Mouse (Mus musculus) lung, postnatal 0 days (tissue): Measurements from ENCODE around the gene Sgcg. TPM values are rescaled to one million over a fixed set of nuclear protein-coding genes. Genes with fewer than 3 reads are reported as not detected.

ENCODE experiments used
- ATAC-seq: fragments of 200-750 bp; cut with Nextera tagmentation; 2 replicates; pipeline ENCODE4 v1.8.0; 2017; ENCODE audit warnings: moderate library complexity
- DNase-seq: peaks from one replicate; pipeline ENCODE4 v3.0.0-alpha.2; 2016; ENCODE audit warnings: low spot score
- H3K27ac ChIP-seq: fragments of 300-500 bp; sonication (generic); 2 replicates; pipeline ENCODE4 v1.5.1; 2014; ENCODE audit warnings: antibody characterized with exemption, mild to moderate bottlenecking, low read length, mixed read lengths
- H3K27me3 ChIP-seq: fragments of 300-500 bp; sonication (generic); replicated peaks from 2 replicates; pipeline ENCODE4 v1.6.1; 2014; ENCODE audit warnings: low read length, mixed read lengths; ENCODE audit not compliant: insufficient read depth
- H3K36me3 ChIP-seq: fragments of 300-500 bp; sonication (generic); 2 replicates; pipeline ENCODE4 v1.6.1; 2014; ENCODE audit warnings: low read length, mixed read lengths; ENCODE audit not compliant: insufficient read depth
- H3K4me1 ChIP-seq: fragments of 300-500 bp; sonication (generic); 2 replicates; pipeline ENCODE4 v1.6.1; 2014; ENCODE audit warnings: antibody characterized with exemption, low read depth, low read length, mixed read lengths; ENCODE audit not compliant: insufficient read depth
- H3K4me2 ChIP-seq: fragments of 300-500 bp; sonication (generic); replicated peaks from 2 replicates; pipeline ENCODE4 v1.6.1; 2014; ENCODE audit warnings: low read depth, mild to moderate bottlenecking, low read length, moderate library complexity, mixed read lengths
- H3K4me3 ChIP-seq: fragments of 300-500 bp; sonication (generic); 2 replicates; pipeline ENCODE4 v1.5.1; 2014; ENCODE audit warnings: low read depth, low read length
- H3K9ac ChIP-seq: fragments of 300-500 bp; sonication (generic); replicated peaks from 2 replicates; pipeline ENCODE4 v1.6.1; 2014; ENCODE audit warnings: low read depth, mild to moderate bottlenecking
- H3K9me3 ChIP-seq: fragments of 300-500 bp; sonication (generic); 2 replicates; pipeline ENCODE4 v1.6.1; 2016; ENCODE audit warnings: low read length, mixed read lengths
- CTCF ChIP-seq: IDR thresholded peaks from 2 replicates; pipeline ENCODE4 v1.5.1; 2016; ENCODE audit warnings: antibody characterized with exemption, mild to moderate bottlenecking
- EP300 ChIP-seq: IDR thresholded peaks from 2 replicates; pipeline ENCODE4 v1.6.1; 2016; ENCODE audit warnings: antibody characterized with exemption, mild to moderate bottlenecking, control low read depth
- WGBS: fragments of 180-500 bp; shearing (Covaris S2); extraction: QIAGEN DNeasy Blood & Tissue Kit; methylation state at CpG from one replicate; pipeline ENCODE4 v1.1.7; 2014; 5-methylcytosine and 5-hydroxymethylcytosine counted together
- polyA plus RNA-seq: library from polyadenylated mRNA; unstranded; fragments of >200 nt; fragmentation: Nextera tagmentation; extraction: Ambion mirVana; gene quantifications from 2 replicates; pipeline ENCODE4 v1.2.1, GENCODE M21; 2015

Sgcg gene
- polyA plus RNA-seq, 1 experiment from 2014 or later, result 6.1 TPM

DNA sequence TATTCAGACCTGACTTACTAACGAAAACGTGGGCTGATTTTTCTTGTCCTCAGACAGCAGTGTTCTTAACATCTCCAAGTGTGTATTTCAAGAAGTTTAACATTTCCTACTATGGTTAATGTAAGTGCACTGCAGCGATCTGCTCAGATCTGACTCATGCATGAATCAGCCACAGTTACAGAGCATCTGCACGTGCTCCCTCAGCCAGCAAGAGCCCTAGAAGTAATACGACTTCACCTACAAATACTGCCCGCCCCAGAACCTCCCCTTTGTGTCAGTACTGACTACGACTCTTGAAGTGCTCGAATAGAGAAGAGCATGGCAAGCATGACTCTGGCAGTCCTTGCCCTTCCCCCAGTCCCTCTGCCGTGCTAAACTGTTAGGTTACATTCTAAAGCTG, 19.5 kb downstream of the Sgcg start:
- WGBS, result 37% methylated on average over 9 of the region's 9 CpGs
- no peak overlapping the region for H3K4me2 ChIP-seq
- H3K4me1 ChIP-seq, result no peaks in the 10 kb centered on the region
- no peak overlapping the region for H3K4me3 ChIP-seq
- H3K27me3 ChIP-seq, result no peaks in the 10 kb centered on the region
- no peak for TF ChIP-seq CTCF
- 0 out of 2 replicates have a peak, but pooled peaks have one; percentile 7 for TF ChIP-seq EP300
- no peak overlapping the region for H3K9ac ChIP-seq
- ATAC-seq, result peak; percentile 85
- H3K9me3 ChIP-seq, result no peaks in the 10 kb centered on the region
- H3K36me3 ChIP-seq, result no peaks in the 10 kb centered on the region
- H3K27ac ChIP-seq, result no peak overlapping the region
- DNase-seq, result peak; percentile 70

DNA sequence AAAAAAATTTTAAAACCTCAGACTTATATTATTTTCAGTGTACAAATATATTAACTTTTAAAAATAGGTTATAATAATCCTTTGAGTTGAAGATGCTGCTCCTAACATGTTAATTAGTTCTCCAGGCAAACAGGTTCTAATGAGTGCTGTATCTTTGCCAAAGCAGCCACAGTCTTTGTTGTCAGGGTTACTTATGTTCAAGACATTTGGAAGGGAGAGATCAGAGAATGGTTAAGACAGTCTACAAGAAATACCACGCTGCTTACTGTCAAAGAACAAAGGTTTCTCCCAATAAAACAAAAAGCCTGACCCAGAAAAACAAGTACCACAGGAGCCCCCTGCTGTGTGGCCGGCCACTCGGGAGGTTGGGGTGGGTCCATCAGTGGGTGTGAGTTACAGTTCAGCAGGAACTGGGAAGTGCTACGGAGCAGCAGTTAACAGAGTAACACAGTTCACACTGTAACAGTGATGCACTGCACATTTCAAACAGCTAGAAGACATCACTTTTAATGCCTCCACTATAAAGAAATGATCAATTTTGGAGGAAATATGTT, 21.1 kb downstream of the Sgcg start:
- DNase-seq, result no peak
- 29% methylated on average over 4 of the region's 4 CpGs for WGBS
- ATAC-seq, result no peak

DNA sequence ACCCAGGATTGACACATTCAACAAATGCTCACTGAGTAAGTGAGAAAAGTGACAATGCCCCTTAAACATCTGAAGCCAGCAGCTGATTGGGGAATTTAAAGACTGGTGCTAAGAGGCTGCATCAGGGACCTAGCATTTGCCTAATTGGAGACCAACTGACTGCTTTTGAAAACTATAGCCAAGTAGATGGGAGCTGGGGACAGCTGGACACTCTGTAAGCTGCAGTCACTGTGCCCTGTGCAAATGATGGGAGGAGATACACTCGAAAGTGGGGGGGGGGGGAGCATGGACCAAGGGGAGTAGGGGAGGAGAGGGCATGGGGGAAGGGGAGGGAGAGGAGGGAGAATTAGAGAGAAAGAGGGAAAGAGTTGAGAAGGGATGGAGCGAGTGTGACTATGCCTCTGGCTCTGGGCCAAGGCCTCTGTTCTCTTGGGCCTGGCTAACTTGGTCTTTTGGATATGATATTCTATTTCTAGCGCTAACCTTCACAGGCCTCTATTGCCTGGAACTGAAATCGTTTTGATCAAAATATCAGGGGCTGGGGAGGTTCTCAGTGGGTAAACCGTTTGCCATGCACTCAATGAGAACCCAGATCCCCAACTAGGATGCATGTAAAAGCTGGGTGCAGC, 22.3 kb downstream of the Sgcg start:
- no peaks in the 10 kb centered on the region for H3K27me3 ChIP-seq
- no peak overlapping the region for H3K4me2 ChIP-seq
- H3K9me3 ChIP-seq, result no peaks in the 10 kb centered on the region
- 43% methylated on average over 5 of the region's 5 CpGs for WGBS
- DNase-seq (no peak), ATAC-seq (no peak)
- H3K27ac ChIP-seq, result no peak overlapping the region
- H3K4me3 ChIP-seq, result no peak overlapping the region
- no peak overlapping the region for H3K9ac ChIP-seq
- TF ChIP-seq CTCF (no peak), EP300 (no peak)
- H3K36me3 ChIP-seq, result no peaks in the 10 kb centered on the region
- H3K4me1 ChIP-seq, result no peaks in the 10 kb centered on the region

More for the DNA sequence above, 21.1 kb downstream of the Sgcg start:
- H3K9ac ChIP-seq, result no peak overlapping the region
- H3K36me3 ChIP-seq, result no peaks in the 10 kb centered on the region
- TF ChIP-seq CTCF, result no peak
- TF ChIP-seq EP300, result no peak
- H3K27me3 ChIP-seq, result no peaks in the 10 kb centered on the region
- H3K4me1 ChIP-seq, result no peaks in the 10 kb centered on the region
- no peak overlapping the region for H3K4me2 ChIP-seq
- no peak overlapping the region for H3K4me3 ChIP-seq
- H3K27ac ChIP-seq, result no peak overlapping the region
- H3K9me3 ChIP-seq, result no peaks in the 10 kb centered on the region

DNA sequence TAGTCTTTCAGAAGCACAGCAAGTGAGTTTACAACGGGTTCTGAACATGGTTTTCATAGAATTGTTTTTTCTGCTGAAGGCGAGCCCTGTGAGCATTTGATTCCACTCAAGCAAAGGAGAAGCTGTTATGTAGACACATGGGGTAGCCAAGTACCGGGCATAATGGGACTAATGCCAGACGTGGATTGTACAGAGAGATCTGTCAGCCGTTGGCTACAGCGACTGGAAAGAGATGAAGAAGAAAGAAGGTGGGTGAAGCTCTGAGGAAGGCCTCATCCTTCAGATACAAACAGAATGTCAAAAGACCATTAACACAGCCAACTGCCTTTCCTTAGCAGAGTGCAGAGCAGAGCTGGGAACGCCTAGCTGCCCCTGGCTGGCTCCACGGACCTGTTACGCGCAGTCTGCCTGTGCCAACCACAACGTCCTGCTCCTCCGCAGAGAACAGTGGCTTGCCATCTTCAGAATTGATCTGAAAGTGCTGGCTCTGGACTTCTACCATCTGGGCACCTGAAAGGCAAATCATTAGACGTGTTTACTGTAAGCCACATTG, 26.2 kb downstream of the Sgcg start:
- no peak for ATAC-seq
- no peak for TF ChIP-seq EP300
- no peak for TF ChIP-seq CTCF

DNA sequence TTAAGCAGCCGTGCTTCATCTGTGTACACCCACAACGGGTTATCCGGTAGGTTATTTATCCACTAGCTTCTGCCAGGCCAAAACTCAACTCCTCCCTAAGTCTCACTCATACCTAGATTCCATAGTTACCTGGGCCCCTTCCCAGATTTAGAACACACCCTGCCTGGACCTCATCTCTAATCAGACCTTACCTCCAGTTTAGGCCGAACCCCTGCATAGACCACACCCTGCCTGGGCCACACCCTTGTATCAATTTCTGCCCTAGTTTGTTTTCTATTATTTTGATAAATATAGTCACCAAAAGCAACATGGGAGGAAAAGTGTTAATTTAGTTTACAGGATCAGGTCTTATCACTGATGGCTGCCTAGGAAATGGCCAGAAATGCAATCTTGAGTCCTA, 28.1 kb downstream of the Sgcg start:
- H3K27ac ChIP-seq, result no peak overlapping the region
- H3K27me3 ChIP-seq, result no peaks in the 10 kb centered on the region
- no peak for ATAC-seq
- no peak for DNase-seq
- H3K4me3 ChIP-seq, result no peak overlapping the region
- H3K9ac ChIP-seq, result no peak overlapping the region
- no peaks in the 10 kb centered on the region for H3K4me1 ChIP-seq
- H3K4me2 ChIP-seq, result no peak overlapping the region
- WGBS, result 93% methylated on average over 4 of the region's 4 CpGs
- H3K36me3 ChIP-seq, result no peaks in the 10 kb centered on the region
- TF ChIP-seq EP300 (no peak), CTCF (no peak)
- no peaks in the 10 kb centered on the region for H3K9me3 ChIP-seq

More for the DNA sequence above, 26.2 kb downstream of the Sgcg start:
- no peak overlapping the region for H3K4me3 ChIP-seq
- H3K4me1 ChIP-seq, result no peaks in the 10 kb centered on the region
- no peaks in the 10 kb centered on the region for H3K36me3 ChIP-seq
- no peaks in the 10 kb centered on the region for H3K27me3 ChIP-seq
- H3K9ac ChIP-seq, result no peak overlapping the region
- H3K4me2 ChIP-seq, result no peak overlapping the region
- H3K9me3 ChIP-seq, result no peaks in the 10 kb centered on the region
- 79% methylated on average over 13 of the region's 13 CpGs for WGBS
- DNase-seq, result no peak
- H3K27ac ChIP-seq, result no peak overlapping the region

DNA sequence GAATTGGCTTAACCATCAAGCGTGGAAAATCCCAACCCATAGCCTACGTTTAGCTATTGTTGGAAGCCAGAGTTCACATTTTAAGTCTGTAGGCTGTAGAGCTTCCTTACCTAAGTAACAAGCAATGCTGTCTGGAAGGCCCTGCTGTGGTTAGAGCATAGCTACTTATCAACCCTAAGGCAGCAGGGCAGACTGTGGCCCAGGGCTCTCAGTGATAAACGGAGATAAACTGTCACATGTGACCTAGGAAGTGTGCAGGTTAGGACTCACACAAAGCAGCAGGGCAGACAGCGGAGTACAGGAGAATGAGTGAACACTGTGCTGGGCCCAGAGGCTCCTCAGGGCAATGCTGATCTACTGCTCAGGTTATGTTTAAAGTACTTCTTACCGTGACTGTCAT, 28.5 kb downstream of the Sgcg start:
- Histone ChIP-seq H3K27ac (no peak overlapping the region), H3K36me3 (no peaks in the 10 kb centered on the region), H3K4me2 (no peak overlapping the region), H3K9me3 (no peaks in the 10 kb centered on the region), H3K27me3 (no peaks in the 10 kb centered on the region), H3K4me3 (no peak overlapping the region), H3K9ac (no peak overlapping the region), H3K4me1 (no peaks in the 10 kb centered on the region)
- DNase-seq, result no peak
- no peak for ATAC-seq
- no peak for TF ChIP-seq EP300
- no peak for TF ChIP-seq CTCF
- WGBS, result 75% methylated on average over 5 of the region's 5 CpGs
